16 mouse cellular contexts compared by ENCODE assay signal in the genomic region with DNA sequence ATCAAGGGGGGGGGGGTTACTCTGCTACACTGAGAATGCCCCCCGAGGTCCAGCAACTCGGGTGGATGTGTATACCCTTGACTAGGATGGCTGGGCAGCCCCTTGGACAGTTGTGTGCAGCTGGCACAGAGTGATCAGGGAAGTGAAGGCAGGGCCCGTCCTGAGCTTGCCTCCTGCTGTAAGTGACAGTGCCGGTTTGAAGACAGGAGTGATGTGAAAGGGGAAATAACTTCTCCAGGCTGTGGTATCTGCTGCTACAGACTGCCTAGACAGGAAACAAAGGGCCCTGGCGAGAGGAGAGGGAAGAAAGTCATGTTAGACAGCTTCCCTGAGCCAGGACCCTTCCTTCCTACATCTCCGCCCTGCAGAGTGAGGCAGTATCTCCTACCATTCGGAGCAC. TPM values are rescaled to one million over a fixed set of nuclear protein-coding genes. Genes with fewer than 3 reads are reported as not detected.
A peak's percentile ranks its signal among the peaks of the same experiment; 100 is the strongest.
DNase-seq lines count a peak whose midpoint lies in the region; ATAC-seq and TF ChIP-seq lines count a peak whose summit lies in the region.
"Had no signal": no experiment of that assay in that cellular context is flagged by ENCODE, and none has a peak within 500 bp of the region (broad histone marks: within the 10 kb centered on the region; RNA-seq: fewer than 3 reads in every experiment).

No protein-coding gene starts in this region.

- 53% methylated on average over 7 of the region's 7 CpGs for WGBS in lung, embryonic 14.5 days
- WGBS in lung, adult 2 months: 41% methylated on average over 7 of the region's 7 CpGs
- WGBS in forebrain, embryonic 13.5 days: 83% methylated on average over 7 of the region's 7 CpGs
- WGBS in liver, embryonic 16.5 days (ENCODE audit: insufficient replicate concordance): 12% methylated on average over 7 of the region's 7 CpGs

- no peak overlapping the region for H3K4me3 ChIP-seq in lung, embryonic 14.5 days (ENCODE audit: low read depth, low read length)
- H3K4me3 ChIP-seq in lung, adult 2 months (replicated peaks; ENCODE audit: extremely low read depth, low read depth, low read length): no peak overlapping the region
- no peak overlapping the region for H3K4me3 ChIP-seq in forebrain, embryonic 13.5 days
- no peak overlapping the region for H3K4me3 ChIP-seq in liver, embryonic 16.5 days (ENCODE audit: low read depth, low read length)
- H3K4me3 ChIP-seq: limb, embryonic 13.5 days had no signal

- DNase-seq in heart, adult 11 months: peak; percentile 90
- no peak for DNase-seq in heart, postnatal 25 days (ENCODE audit: low spot score)
- no peak for DNase-seq in lung, embryonic 14.5 days
- DNase-seq in lung, adult 2 months: no peak
- no peak for DNase-seq in right cerebral cortex, postnatal 14 days
- DNase-seq in adipocyte (ENCODE audit: low spot score): no peak
- DNase-seq: adrenal gland, postnatal 10 days; kidney, adult 9 months; thymus, adult 18-20 months had no signal

- no peak for TF ChIP-seq POLR2A in lung, adult 2 months (IDR thresholded peaks at IDR 0.05; ENCODE audit: borderline replicate concordance, extremely low read depth, low read depth, low read length)

- peak overlapping the region; percentile 18; the same call in 1 of the 2 replicates for H3K4me2 ChIP-seq in lung, embryonic 14.5 days
- peak overlapping the region; percentile 85 for H3K4me2 ChIP-seq in forebrain, embryonic 13.5 days
- no peak overlapping the region for H3K4me2 ChIP-seq in liver, embryonic 16.5 days (ENCODE audit: low read depth, low read length)

- H3K9ac ChIP-seq in lung, embryonic 14.5 days: no peak overlapping the region
- no peak overlapping the region for H3K9ac ChIP-seq in forebrain, embryonic 13.5 days
- H3K9ac ChIP-seq in liver, embryonic 16.5 days (ENCODE audit: low read depth, low read length): no peak overlapping the region
- H3K9ac ChIP-seq: limb, embryonic 13.5 days had no signal

- H3K9me3 ChIP-seq in lung, embryonic 14.5 days (ENCODE audit: low read depth, low read length): no peaks in the 10 kb centered on the region
- H3K9me3 ChIP-seq in forebrain, embryonic 13.5 days (replicated peaks): no peaks in the 10 kb centered on the region
- no peaks in the 10 kb centered on the region for H3K9me3 ChIP-seq in liver, embryonic 16.5 days (replicated peaks; ENCODE audit: control insufficient read depth, low read length)
- H3K9me3 ChIP-seq: limb, embryonic 13.5 days had no signal

- H3K36me3 ChIP-seq in lung, embryonic 14.5 days (ENCODE audit: insufficient read depth): 0 out of 2 replicates have a peak, but pooled peaks cover 3% of the 10 kb centered on the region
- H3K36me3 ChIP-seq in forebrain, embryonic 13.5 days (ENCODE audit: poor library complexity, severe bottlenecking): peaks cover 55% of the 10 kb centered on the region
- no peaks in the 10 kb centered on the region for H3K36me3 ChIP-seq in liver, embryonic 16.5 days (ENCODE audit: control insufficient read depth, insufficient read depth)

- H3K4me1 ChIP-seq in lung, embryonic 14.5 days (ENCODE audit: insufficient read depth): peaks cover 10% of the 10 kb centered on the region; the same call in 1 of the 2 replicates
- peaks cover 6% of the 10 kb centered on the region for H3K4me1 ChIP-seq in lung, adult 2 months (ENCODE audit: control insufficient read depth, insufficient read depth, low read length)
- H3K4me1 ChIP-seq in forebrain, embryonic 13.5 days: peaks cover 44% of the 10 kb centered on the region
- H3K4me1 ChIP-seq in liver, embryonic 16.5 days (ENCODE audit: control insufficient read depth, low read depth, low read length): no peaks in the 10 kb centered on the region; the same call in 1 of the 2 replicates

- H3K27ac ChIP-seq in lung, embryonic 14.5 days (ENCODE audit: low read depth): peak overlapping the region; percentile 15; the same call in 1 of the 2 replicates
- no peak overlapping the region for H3K27ac ChIP-seq in forebrain, embryonic 13.5 days
- no peak overlapping the region for H3K27ac ChIP-seq in liver, embryonic 16.5 days (ENCODE audit: low read length)
- H3K27ac ChIP-seq: limb, embryonic 13.5 days had no signal

- no peak for TF ChIP-seq CTCF in lung, embryonic 14.5 days (IDR thresholded peaks at IDR 0.05; ENCODE audit: low read depth)
- TF ChIP-seq CTCF in lung, adult 2 months (IDR thresholded peaks at IDR 0.05; ENCODE audit: insufficient read depth, low read length): no peak

- no peak for ATAC-seq in lung, embryonic 14.5 days (ENCODE audit: insufficient read depth)
- no peak for ATAC-seq in forebrain, embryonic 13.5 days
- ATAC-seq in liver, embryonic 16.5 days (ENCODE audit: low read depth): peak; percentile 19; the same call in 1 of the 2 replicates

- intact Hi-C loops in heart, postnatal 25 days (cut with DNase I): no loop called here

- no peaks in the 10 kb centered on the region for H3K27me3 ChIP-seq in lung, embryonic 14.5 days (ENCODE audit: insufficient read depth, low read length)
- no peaks in the 10 kb centered on the region for H3K27me3 ChIP-seq in forebrain, embryonic 13.5 days
- H3K27me3 ChIP-seq in liver, embryonic 16.5 days (ENCODE audit: control insufficient read depth, insufficient read depth, low read depth, low read length): peaks cover 19% of the 10 kb centered on the region
- H3K27me3 ChIP-seq: limb, embryonic 13.5 days had no signal

RNA-seq across cellular contexts. Expression of gene Vash1, which starts 5.2 kb away (rescaled TPM):
- 10 to 100 TPM; 19.4 to 21.0 TPM for total RNA-seq in heart, postnatal 25 days (2021)
- 12.7 and 14.2 TPM in 2 replicates for polyA plus RNA-seq in lung, embryonic 14.5 days (2014; fragmentation: Nextera tagmentation; extraction: Ambion mirVana)
- 15.2 and 15.4 TPM in 2 replicates for polyA plus RNA-seq in lung, adult 2 months (2012; rRNA removed)
- 33.6 and 38.2 TPM in 2 replicates for polyA plus RNA-seq in forebrain, embryonic 13.5 days (2015; fragmentation: Nextera tagmentation; extraction: Ambion mirVana)
- polyA plus RNA-seq in liver, embryonic 16.5 days (2015; fragmentation: Nextera tagmentation; extraction: Ambion mirVana): 0.77 and 0.99 TPM in 2 replicates

RNA-seq across cellular contexts. Expression of gene Angel1, which starts 42.6 kb away (rescaled TPM):
- total RNA-seq in heart, postnatal 25 days (2021): 1 to 10 TPM; 3.4 to 3.5 TPM
- 14.3 and 15.1 TPM in 2 replicates for polyA plus RNA-seq in lung, embryonic 14.5 days (2014; fragmentation: Nextera tagmentation; extraction: Ambion mirVana)
- 5.7 and 7.3 TPM in 2 replicates for polyA plus RNA-seq in lung, adult 2 months (2012; rRNA removed)
- 9.8 and 11.3 TPM in 2 replicates for polyA plus RNA-seq in forebrain, embryonic 13.5 days (2015; fragmentation: Nextera tagmentation; extraction: Ambion mirVana)
- 1.1 and 1.2 TPM in 2 replicates for polyA plus RNA-seq in liver, embryonic 16.5 days (2015; fragmentation: Nextera tagmentation; extraction: Ambion mirVana)

RNA-seq across cellular contexts. Expression of gene Lrrc74a, which starts 50.5 kb away (rescaled TPM):
- not detected for total RNA-seq in heart, postnatal 25 days (2021)
- polyA plus RNA-seq in lung, embryonic 14.5 days (2014; fragmentation: Nextera tagmentation; extraction: Ambion mirVana): not detected in 2 replicates
- polyA plus RNA-seq in lung, adult 2 months (2012; rRNA removed): not detected in 2 replicates
- not detected in 2 replicates for polyA plus RNA-seq in forebrain, embryonic 13.5 days (2015; fragmentation: Nextera tagmentation; extraction: Ambion mirVana)
- polyA plus RNA-seq in liver, embryonic 16.5 days (2015; fragmentation: Nextera tagmentation; extraction: Ambion mirVana): not detected in 2 replicates
- total RNA-seq: adrenal gland, postnatal 10 days; heart, adult 8-10 months; layer of hippocampus, postnatal 25 days had no signal
- polyA plus RNA-seq: C2C12; limb, embryonic 13.5 days; spleen, adult 2 months had no signal
